Comparison of ENCODE assay signal across 19 mouse cellular contexts in the genomic region with DNA sequence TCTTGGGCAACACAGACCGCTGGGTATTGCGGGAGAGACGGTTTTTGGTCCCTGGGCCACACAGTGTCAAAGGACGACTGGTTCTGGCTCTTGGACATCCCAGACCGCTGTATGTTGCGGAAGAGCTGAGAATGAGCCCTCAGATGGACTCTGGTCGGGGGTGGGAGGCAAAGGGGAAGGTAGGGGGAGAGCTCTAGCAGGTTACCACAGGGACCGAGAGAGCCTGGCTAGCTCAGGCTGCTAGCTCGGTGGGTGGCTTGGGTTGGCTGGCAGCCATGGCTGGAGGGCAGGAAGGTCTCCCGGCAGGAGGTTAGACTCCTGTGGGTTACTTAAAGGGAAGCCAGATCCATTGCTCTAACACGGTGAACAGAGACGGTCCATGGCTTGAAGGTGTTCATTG.
DNase-seq lines count a peak whose midpoint lies in the region; ATAC-seq and TF ChIP-seq lines count a peak whose summit lies in the region.
"Had no signal": no experiment of that assay in that cellular context is flagged by ENCODE, and none has a peak within 500 bp of the region (broad histone marks: within the 10 kb centered on the region; RNA-seq: fewer than 3 reads in every experiment).

No protein-coding gene starts in this region.

- H3K9me3 ChIP-seq in forebrain, embryonic 10.5 days, result no peaks in the 10 kb centered on the region
- H3K9me3 ChIP-seq in forebrain, postnatal 0 days (ENCODE audit: low read length), result no peaks in the 10 kb centered on the region
- no peaks in the 10 kb centered on the region for H3K9me3 ChIP-seq in midbrain, embryonic 11.5 days (ENCODE audit: control insufficient read depth, low read length)
- no peaks in the 10 kb centered on the region for H3K9me3 ChIP-seq in midbrain, postnatal 0 days (ENCODE audit: low read length)
- H3K9me3 ChIP-seq: heart, embryonic 10.5 days; midbrain, embryonic 13.5 days; neural tube, embryonic 13.5 days had no signal

- DNase-seq in forebrain, embryonic 10.5 days (ENCODE audit: extremely low spot score, low spot score), result no peak
- DNase-seq in forebrain, postnatal 0 days, result no peak
- DNase-seq in midbrain, embryonic 11.5 days (ENCODE audit: low spot score, missing footprints), result peak; percentile 67
- no peak for DNase-seq in midbrain, postnatal 0 days (ENCODE audit: low spot score)
- DNase-seq in cerebellum, adult 9-11 months, result peak; percentile 60
- no peak for DNase-seq in right cerebral cortex, postnatal 10 days (ENCODE audit: low spot score in 2 of 2)
- no peak for DNase-seq in retina, embryonic 14.5 days (ENCODE audit: low spot score)
- DNase-seq: adrenal gland, postnatal 14 days; kidney, adult 2 months; lung, postnatal 10 days; right cerebral cortex, postnatal 14 days; spleen, adult 18-20 months; thymus, adult 2 months had no signal

- no peaks in the 10 kb centered on the region for H3K36me3 ChIP-seq in forebrain, embryonic 10.5 days (replicated peaks)
- H3K36me3 ChIP-seq in forebrain, postnatal 0 days (ENCODE audit: insufficient read depth), result no peaks in the 10 kb centered on the region
- H3K36me3 ChIP-seq in midbrain, embryonic 11.5 days (ENCODE audit: control insufficient read depth, insufficient read depth, low read length), result no peaks in the 10 kb centered on the region
- H3K36me3 ChIP-seq in midbrain, postnatal 0 days (ENCODE audit: insufficient read depth, low read length), result no peaks in the 10 kb centered on the region
- H3K36me3 ChIP-seq: heart, embryonic 10.5 days; midbrain, embryonic 13.5 days; neural tube, embryonic 13.5 days had no signal

- H3K27me3 ChIP-seq in forebrain, embryonic 10.5 days (ENCODE audit: poor library complexity, severe bottlenecking), result peaks cover 4% of the 10 kb centered on the region; the same call in 1 of the 2 replicates
- H3K27me3 ChIP-seq in forebrain, postnatal 0 days (ENCODE audit: insufficient read depth, low read length), result no peaks in the 10 kb centered on the region
- H3K27me3 ChIP-seq in midbrain, embryonic 11.5 days (ENCODE audit: control insufficient read depth, insufficient read depth, low read length), result no peaks in the 10 kb centered on the region
- no peaks in the 10 kb centered on the region for H3K27me3 ChIP-seq in midbrain, postnatal 0 days (ENCODE audit: insufficient read depth, low read length)
- H3K27me3 ChIP-seq: midbrain, embryonic 13.5 days; neural tube, embryonic 13.5 days; Patski had no signal

- H3K9ac ChIP-seq in forebrain, postnatal 0 days, result no peak overlapping the region
- H3K9ac ChIP-seq in midbrain, embryonic 11.5 days (ENCODE audit: low read length), result no peak overlapping the region
- no peak overlapping the region for H3K9ac ChIP-seq in midbrain, postnatal 0 days (replicated peaks; ENCODE audit: low read length, poor library complexity, severe bottlenecking)
- H3K9ac ChIP-seq: midbrain, embryonic 13.5 days; neural tube, embryonic 13.5 days had no signal

- 0 out of 2 replicates have a peak overlapping the region, but pooled peaks have one; percentile 30 for H3K27ac ChIP-seq in forebrain, embryonic 10.5 days
- no peak overlapping the region for H3K27ac ChIP-seq in forebrain, postnatal 0 days (ENCODE audit: low read depth, low read length)
- H3K27ac ChIP-seq in midbrain, embryonic 11.5 days (ENCODE audit: low read depth, low read length), result no peak overlapping the region
- H3K27ac ChIP-seq in midbrain, postnatal 0 days (ENCODE audit: low read depth, low read length), result no peak overlapping the region
- H3K27ac ChIP-seq: heart, embryonic 10.5 days; midbrain, embryonic 13.5 days; neural tube, embryonic 13.5 days had no signal

- no peak overlapping the region for H3K4me3 ChIP-seq in forebrain, embryonic 10.5 days
- H3K4me3 ChIP-seq in forebrain, postnatal 0 days (ENCODE audit: low read depth, low read length), result no peak overlapping the region
- no peak overlapping the region for H3K4me3 ChIP-seq in midbrain, embryonic 11.5 days (ENCODE audit: low read depth, low read length)
- H3K4me3 ChIP-seq in midbrain, postnatal 0 days (ENCODE audit: low read depth, low read length), result no peak overlapping the region
- H3K4me3 ChIP-seq: erythroblast, embryonic 14.5 days; heart, embryonic 10.5 days; midbrain, embryonic 13.5 days; neural tube, embryonic 13.5 days had no signal

- no peak for ATAC-seq in forebrain, postnatal 0 days
- no peak for ATAC-seq in midbrain, embryonic 11.5 days (ENCODE audit: low FRiP score)
- ATAC-seq in midbrain, postnatal 0 days (ENCODE audit: low FRiP score), result no peak
- ATAC-seq: forebrain, embryonic 14.5 days; midbrain, embryonic 13.5 days; Patski had no signal

- no peak for TF ChIP-seq CTCF in forebrain, postnatal 0 days (IDR thresholded peaks at IDR 0.05; ENCODE audit: low read depth)
- no peak for TF ChIP-seq CTCF in midbrain, postnatal 0 days (IDR thresholded peaks at IDR 0.05)

- H3K4me2 ChIP-seq in forebrain, postnatal 0 days (ENCODE audit: low read depth), result no peak overlapping the region
- no peak overlapping the region for H3K4me2 ChIP-seq in midbrain, embryonic 11.5 days
- no peak overlapping the region for H3K4me2 ChIP-seq in midbrain, postnatal 0 days (ENCODE audit: low read depth, low read length, poor library complexity, severe bottlenecking)
- H3K4me2 ChIP-seq: midbrain, embryonic 13.5 days; neural tube, embryonic 13.5 days had no signal

- H3K4me1 ChIP-seq in forebrain, embryonic 10.5 days, result peaks cover 28% of the 10 kb centered on the region
- 0 out of 2 replicates have a peak, but pooled peaks cover 2% of the 10 kb centered on the region for H3K4me1 ChIP-seq in forebrain, postnatal 0 days (ENCODE audit: insufficient read depth)
- H3K4me1 ChIP-seq in midbrain, embryonic 11.5 days (ENCODE audit: control insufficient read depth, insufficient read depth, low read length), result no peaks in the 10 kb centered on the region
- peaks cover 7% of the 10 kb centered on the region; the same call in 1 of the 2 replicates for H3K4me1 ChIP-seq in midbrain, postnatal 0 days (ENCODE audit: insufficient read depth, low read length)

- WGBS in forebrain, embryonic 10.5 days, result 61% methylated on average over 12 of the region's 12 CpGs
- WGBS in forebrain, postnatal 0 days, result 59% methylated on average over 12 of the region's 12 CpGs
- 61% methylated on average over 12 of the region's 12 CpGs for WGBS in midbrain, embryonic 11.5 days
- 57% methylated on average over 12 of the region's 12 CpGs for WGBS in midbrain, postnatal 0 days

Comparison
In these comparisons a context has a peak if more than half of its experiments do, and no peak if none do; other contexts are left out.
1. DNase-seq: peak in midbrain, embryonic 11.5 days (single experiment) and cerebellum, adult 9-11 months (single experiment); none in forebrain, embryonic 10.5 days (single experiment), forebrain, postnatal 0 days (single experiment), midbrain, postnatal 0 days (single experiment), right cerebral cortex, postnatal 10 days (0 of 2) and retina, embryonic 14.5 days (single experiment).